Mouse (Mus musculus) layer of hippocampus, adult 2 months (tissue): Measurements from ENCODE around the gene Baiap2l1. TPM values are rescaled to one million over a fixed set of nuclear protein-coding genes. Genes with fewer than 3 reads are reported as not detected.

Experiments
- DNase-seq, 2 experiments: peaks; one replicate each; pipeline ENCODE4 v3.0.0; 2022; ENCODE audit warnings: low spot score in 2 of 2
- H3K27ac ChIP-seq: fragments of 200-600 bp; 2 replicates; pipeline ENCODE4 v1.8.1; 2022
- H3K4me3 ChIP-seq: fragments of 200-600 bp; 2 replicates; pipeline ENCODE4 v1.8.1; 2022; ENCODE audit warnings: mild to moderate bottlenecking
- CTCF ChIP-seq: fragments of 200-600 bp; conservative IDR thresholded peaks from 2 replicates; pipeline ENCODE4 v1.8.1; 2022; ENCODE audit warnings: antibody characterized with exemption, mild to moderate bottlenecking, moderate library complexity
- total RNA-seq, 2 experiments: library from RNA; stranded (reverse); gene quantifications; 2 replicates each; pipeline ENCODE4 v1.2.3; 2021

Gene Baiap2l1
- total RNA-seq, 2 experiments from 2014 or later: 0.46 to 0.49 TPM

GRCm38 (mm10) chr5:144287267-144287820 is 70.6 kb downstream of the Baiap2l1 start:
- H3K4me3 ChIP-seq: no peak overlapping the region
- DNase-seq: no peak
- no peak overlapping the region for H3K27ac ChIP-seq
- no peak for TF ChIP-seq CTCF

GRCm38 (mm10) chr5:144286591-144287266 is 71.2 kb downstream of the Baiap2l1 start:
- DNase-seq: no peak
- TF ChIP-seq CTCF: no peak
- Histone ChIP-seq H3K4me3 (no peak overlapping the region), H3K27ac (no peak overlapping the region)

- no peak overlapping the region for H3K27ac ChIP-seq
- no peak overlapping the region for H3K4me3 ChIP-seq
- no peak for TF ChIP-seq CTCF
- DNase-seq: no peak
Measured at GRCm38 (mm10) chr5:144284599-144284998, 73.3 kb downstream of the Baiap2l1 start.

- no peak overlapping the region for H3K27ac ChIP-seq
- TF ChIP-seq CTCF: no peak
- H3K4me3 ChIP-seq: no peak overlapping the region
- no peak for DNase-seq
Measured at GRCm38 (mm10) chr5:144283551-144284031, 74.3 kb downstream of the Baiap2l1 start.

GRCm38 (mm10) chr5:144282470-144283260 is 75.2 kb downstream of the Baiap2l1 start:
- DNase-seq: no peak
- Histone ChIP-seq H3K27ac (no peak overlapping the region), H3K4me3 (no peak overlapping the region)
- no peak for TF ChIP-seq CTCF

GRCm38 (mm10) chr5:144279926-144280325 is 78.0 kb downstream of the Baiap2l1 start:
- TF ChIP-seq CTCF: no peak
- no peak overlapping the region for H3K4me3 ChIP-seq
- DNase-seq: no peak
- H3K27ac ChIP-seq: no peak overlapping the region

- DNase-seq: no peak
- Histone ChIP-seq H3K27ac (no peak overlapping the region), H3K4me3 (no peak overlapping the region)
- no peak for TF ChIP-seq CTCF
Measured at GRCm38 (mm10) chr5:144279081-144279541, 78.8 kb downstream of the Baiap2l1 start.

GRCm38 (mm10) chr5:144278374-144278960 is 79.4 kb downstream of the Baiap2l1 start:
- no peak for TF ChIP-seq CTCF
- Histone ChIP-seq H3K27ac (no peak overlapping the region), H3K4me3 (no peak overlapping the region)
- DNase-seq: no peak

- Histone ChIP-seq H3K4me3 (no peak overlapping the region), H3K27ac (no peak overlapping the region)
- TF ChIP-seq CTCF: no peak
- DNase-seq: no peak
Measured at GRCm38 (mm10) chr5:144276898-144277630, 80.8 kb downstream of the Baiap2l1 start.

GRCm38 (mm10) chr5:144274904-144275303 is 83.0 kb downstream of the Baiap2l1 start:
- DNase-seq: no peak
- Histone ChIP-seq H3K27ac (no peak overlapping the region), H3K4me3 (no peak overlapping the region)
- TF ChIP-seq CTCF: no peak

- DNase-seq: no peak
- no peak for TF ChIP-seq CTCF
- Histone ChIP-seq H3K4me3 (no peak overlapping the region), H3K27ac (no peak overlapping the region)
Measured at GRCm38 (mm10) chr5:144271772-144272171, 86.1 kb downstream of the Baiap2l1 start.

GRCm38 (mm10) chr5:144271118-144271517 is 86.8 kb downstream of the Baiap2l1 start:
- TF ChIP-seq CTCF: no peak
- no peak overlapping the region for H3K4me3 ChIP-seq
- no peak overlapping the region for H3K27ac ChIP-seq
- no peak for DNase-seq

GRCm38 (mm10) chr5:144270420-144270819 is 87.5 kb downstream of the Baiap2l1 start:
- no peak overlapping the region for H3K4me3 ChIP-seq
- no peak for DNase-seq
- no peak overlapping the region for H3K27ac ChIP-seq
- TF ChIP-seq CTCF: no peak
